Mouse (Mus musculus): Measurements from ENCODE around the gene Itpr1. TPM values are rescaled to one million over a fixed set of nuclear protein-coding genes. Genes with fewer than 3 reads are reported as not detected.
A peak's percentile ranks its signal among the peaks of the same experiment; 100 is the strongest.

The Itpr1 gene
- total RNA-seq, 2 experiments from 2014 or later = 10.1 to 14.0 TPM

DNA sequence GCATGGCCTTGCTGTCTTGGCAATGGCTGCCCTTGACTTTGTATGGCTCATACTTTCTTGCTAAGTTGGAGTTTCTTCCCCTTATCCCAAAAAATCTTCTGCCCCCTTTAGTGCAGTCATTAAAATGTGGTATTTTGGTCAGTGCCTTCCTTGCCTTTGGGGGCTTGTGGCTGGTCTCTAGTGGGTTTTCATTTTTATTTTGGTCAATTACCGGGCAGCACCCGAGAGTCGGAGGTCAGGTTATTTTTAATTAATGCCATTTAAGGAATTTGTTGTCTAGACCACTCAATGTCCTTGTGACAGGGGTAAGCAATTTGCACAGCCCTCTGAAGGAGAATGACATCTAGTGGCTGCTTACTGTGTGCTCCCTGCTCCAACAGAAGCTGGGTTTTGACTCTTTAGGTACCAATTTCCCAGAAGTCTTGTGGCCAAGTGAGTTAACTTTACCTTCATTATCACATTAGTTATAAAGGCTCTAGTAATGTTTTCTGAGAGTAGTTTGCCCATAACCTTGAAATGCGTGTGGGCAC is 130.9 kb downstream of the Itpr1 start:
- no peak for ATAC-seq (replicated peaks; ENCODE audit: low FRiP score, poor library complexity, severe bottlenecking)

DNA sequence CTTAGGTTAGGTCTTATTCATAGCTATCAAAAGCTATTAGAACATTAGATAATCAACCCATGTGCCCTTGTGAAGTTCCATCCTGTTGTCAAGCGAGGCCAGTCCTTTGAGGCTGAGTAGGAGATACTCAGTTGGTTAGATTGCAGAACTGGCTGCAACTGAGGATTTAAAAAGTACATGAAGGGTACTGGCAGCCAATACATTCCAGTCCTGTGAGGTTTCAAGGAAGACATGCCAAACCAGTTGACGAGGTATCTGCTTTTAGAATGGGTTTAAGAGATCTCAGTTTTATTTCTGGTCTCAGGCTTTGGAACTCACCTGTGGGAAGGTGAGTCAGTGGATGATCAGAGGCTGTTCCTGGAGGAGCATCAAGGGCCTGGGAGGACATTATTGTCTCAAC is 137.9 kb downstream of the Itpr1 start:
- no peak for ATAC-seq (replicated peaks; ENCODE audit: low FRiP score, poor library complexity, severe bottlenecking)

DNA sequence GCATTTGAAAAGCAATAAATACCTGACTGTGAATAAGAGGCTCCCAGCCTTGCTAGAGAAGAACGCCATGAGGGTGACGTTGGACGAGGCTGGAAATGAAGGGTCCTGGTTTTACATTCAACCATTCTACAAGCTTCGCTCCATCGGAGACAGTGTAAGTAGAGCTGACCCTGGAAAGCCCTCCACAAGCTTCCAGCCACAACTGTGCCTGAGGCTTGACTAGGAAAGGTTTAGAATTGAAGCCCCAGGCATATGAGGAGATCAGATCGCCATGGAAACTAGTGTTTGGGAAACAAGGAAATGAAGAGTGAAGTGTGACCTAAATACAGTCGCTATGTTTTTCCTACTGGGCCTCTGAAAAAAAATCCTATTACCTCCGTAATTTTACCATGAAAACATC is 139.1 kb downstream of the Itpr1 start:
- ATAC-seq (replicated peaks; ENCODE audit: low FRiP score, poor library complexity, severe bottlenecking) = no peak

DNA sequence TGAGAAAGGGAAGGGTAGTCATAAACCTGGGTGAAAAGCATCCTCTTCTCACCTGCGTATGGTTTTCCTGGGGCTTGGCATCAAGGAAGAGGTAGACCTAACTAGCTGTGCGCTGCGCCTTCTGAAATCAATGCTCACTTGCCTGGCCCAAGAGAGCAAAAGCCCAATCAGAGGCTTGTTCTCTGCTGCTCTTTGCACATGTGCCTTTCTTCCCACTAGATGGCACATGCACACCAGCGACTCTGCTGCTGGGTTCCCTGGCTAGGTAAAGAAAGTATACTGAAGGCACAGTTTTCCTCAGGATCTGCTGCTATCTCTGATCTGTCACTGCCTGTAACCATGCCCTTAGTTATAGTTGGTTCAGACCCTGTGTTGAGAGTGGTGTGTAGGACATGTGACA is 154.5 kb downstream of the Itpr1 start:
- ATAC-seq (replicated peaks; ENCODE audit: low FRiP score, poor library complexity, severe bottlenecking) = no peak

DNA sequence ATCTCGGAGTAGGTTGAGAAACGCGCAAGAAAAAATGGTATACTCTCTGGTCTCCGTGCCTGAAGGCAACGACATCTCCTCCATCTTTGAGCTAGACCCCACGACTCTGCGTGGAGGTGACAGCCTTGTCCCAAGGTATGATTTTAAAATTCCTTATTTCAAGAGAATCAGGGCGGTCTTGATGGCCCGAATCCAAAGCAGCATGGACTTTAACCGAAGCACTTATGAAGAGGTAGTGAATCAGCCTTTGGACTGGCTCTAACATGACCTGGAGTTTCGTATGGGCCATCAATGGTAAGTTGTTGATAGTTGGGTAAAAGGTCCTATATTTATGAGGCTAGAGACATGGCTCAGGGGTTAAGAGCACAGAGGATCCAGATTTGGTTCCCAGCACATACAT is 156.1 kb downstream of the Itpr1 start:
- ATAC-seq (replicated peaks; ENCODE audit: low FRiP score, poor library complexity, severe bottlenecking) = no peak

DNA sequence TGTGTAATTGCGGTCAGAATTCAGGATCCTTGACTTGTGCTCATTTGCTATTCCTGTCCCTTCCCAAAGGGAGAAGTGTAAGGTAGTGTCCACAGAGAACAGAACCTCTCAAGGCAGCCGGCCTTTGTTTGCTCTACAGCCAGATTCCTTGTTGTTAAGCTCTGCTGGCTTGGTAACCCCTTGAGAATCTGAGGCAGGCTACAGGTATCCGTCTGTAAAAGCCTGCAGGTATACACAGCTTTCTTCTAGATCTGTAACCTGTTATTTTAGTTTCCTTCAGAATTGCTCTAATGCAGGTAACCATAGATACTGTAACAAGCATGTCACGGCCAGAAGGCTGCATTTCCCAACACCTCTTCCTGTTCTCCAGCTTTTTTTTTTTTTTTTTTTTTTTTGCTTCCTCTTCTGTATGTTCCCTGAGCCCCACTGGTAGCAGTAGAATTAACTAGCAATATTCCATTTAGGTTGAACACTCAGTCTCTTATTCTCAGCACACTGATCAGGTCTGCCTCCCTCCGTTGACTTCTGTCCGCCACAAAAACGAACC is 158.5 kb downstream of the Itpr1 start:
- ATAC-seq (replicated peaks; ENCODE audit: low FRiP score, poor library complexity, severe bottlenecking) = no peak

DNA sequence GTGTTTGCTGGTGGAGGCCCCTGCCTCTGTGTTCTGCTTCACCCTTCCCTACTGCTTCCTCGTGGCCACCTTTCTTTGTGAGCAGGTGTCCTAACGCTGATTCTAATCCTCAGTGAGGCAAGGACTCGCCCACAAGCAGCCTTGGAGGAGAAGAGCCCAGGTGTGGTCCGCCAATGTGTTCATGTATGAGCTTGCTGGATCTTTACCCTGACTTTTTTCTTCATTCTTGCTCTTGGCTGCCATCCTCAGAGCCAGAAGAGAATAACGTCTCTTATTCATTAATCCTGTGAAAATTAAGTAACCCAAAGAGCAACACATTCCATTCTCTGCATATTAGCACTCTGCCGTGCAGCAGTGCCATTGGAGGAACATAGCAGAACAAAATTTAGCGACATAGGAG is 161.1 kb downstream of the Itpr1 start:
- ATAC-seq (replicated peaks; ENCODE audit: low FRiP score, poor library complexity, severe bottlenecking) = no peak

DNA sequence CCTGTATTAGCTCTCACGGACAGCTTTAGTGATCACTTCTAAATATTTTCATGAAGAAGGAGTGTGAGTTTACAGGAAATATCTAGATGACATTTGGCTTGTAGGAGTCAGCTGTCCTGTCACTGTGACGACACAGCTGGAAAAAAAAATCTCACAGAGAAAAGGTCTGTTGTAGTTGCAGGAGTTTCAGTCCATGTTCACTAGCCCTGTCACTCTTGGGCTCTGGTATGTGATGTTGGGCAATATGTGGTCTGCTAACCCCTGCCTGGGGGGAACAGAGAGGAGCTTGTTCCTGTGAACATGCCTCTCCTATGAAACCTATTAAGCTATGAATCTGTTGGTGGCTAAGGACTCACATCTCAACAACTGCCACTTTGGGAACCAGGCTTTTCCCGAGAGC is 166.1 kb downstream of the Itpr1 start:
- ATAC-seq (replicated peaks; ENCODE audit: low FRiP score, poor library complexity, severe bottlenecking) = no peak

DNA sequence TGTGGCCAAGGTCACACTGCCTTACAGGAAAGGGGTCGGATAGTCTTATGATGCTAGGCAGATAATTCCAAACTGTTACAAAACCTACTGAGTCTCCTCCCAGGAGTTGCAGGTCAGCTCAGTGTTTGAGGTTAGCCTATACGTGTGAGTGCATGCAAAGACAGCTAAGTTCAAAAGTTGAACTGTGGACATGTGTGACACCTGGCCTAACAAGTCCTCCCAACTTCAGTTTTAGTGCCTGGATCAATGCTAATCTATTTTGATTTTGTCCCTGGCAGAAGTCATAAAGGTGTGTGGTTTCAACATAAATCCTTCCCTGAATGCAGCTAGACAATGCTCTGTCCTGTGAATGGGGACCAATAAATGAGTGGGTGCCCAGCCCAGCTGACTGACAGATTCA is 167.3 kb downstream of the Itpr1 start:
- ATAC-seq (replicated peaks; ENCODE audit: low FRiP score, poor library complexity, severe bottlenecking) = no peak

DNA sequence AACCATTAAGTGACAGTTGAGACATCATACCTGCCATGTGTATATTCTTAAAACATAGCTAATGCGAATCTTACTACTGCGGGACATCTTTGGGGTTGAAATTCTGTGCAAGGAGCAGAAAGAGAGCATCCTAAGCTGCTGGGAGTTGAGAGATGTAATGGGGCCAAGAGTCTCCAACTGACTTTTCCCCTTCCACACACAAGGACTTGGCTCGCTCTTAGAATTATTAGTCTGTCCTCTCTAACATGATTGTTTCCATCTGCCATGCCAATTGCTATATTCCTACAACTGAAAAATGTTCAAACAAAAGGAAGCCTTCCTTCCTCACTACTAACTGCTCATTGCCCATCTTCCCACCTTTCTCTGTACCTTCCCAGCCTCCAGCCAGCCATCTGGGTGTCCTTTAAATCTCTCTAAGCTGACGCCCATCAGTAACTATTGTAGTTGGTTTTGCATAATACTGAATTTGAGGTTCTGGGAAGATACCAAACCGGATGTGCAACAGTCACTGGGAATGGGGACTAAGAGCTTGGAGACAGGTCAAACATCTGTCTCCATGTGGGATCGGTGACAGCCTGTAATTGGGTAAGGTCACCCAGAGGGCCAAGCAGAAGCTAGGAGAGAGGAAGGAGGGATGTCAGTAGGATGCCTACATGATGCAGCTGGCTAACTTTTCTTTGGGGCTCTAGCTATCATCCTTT is 177.9 kb downstream of the Itpr1 start:
- ATAC-seq (replicated peaks; ENCODE audit: low FRiP score, poor library complexity, severe bottlenecking) = no peak

DNA sequence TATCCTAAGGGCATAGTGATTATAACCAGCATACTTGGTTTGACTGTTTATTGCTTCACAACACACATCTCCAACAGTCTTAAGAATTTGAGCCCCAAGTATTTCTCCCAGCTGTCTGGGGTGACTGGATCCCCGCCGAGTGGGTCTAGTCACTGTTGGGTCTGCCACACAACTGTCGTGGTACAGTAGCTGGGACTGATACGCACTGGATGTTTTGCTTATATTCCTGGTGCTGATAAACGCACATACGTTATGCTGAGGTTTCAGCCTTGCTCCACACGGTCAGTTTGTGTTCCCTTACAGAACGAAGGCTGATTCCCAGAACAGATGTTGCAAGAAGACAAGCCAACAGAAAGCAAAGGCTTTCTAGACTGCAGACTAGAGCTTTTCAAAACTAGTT is 180.2 kb downstream of the Itpr1 start:
- no peak for ATAC-seq (replicated peaks; ENCODE audit: low FRiP score, poor library complexity, severe bottlenecking)

DNA sequence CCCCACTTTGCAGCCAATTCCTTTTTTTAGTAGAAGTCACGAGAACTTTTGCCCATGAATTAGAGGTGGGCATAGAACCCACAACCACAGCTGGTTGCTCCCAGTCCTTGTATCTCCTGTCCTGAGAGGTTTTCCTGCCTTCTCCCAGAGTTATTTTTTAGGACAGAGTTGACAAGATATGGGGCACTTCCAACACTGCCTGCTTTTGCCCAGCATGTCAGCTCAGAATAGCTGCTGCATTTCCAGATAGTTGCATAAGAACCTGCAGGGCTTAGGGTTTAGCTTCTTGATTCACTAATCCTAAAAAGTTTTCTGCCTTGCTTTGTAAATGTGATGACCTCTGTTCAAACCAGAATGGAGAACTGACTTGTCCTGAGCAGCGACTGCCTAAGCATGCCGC is 185.1 kb downstream of the Itpr1 start:
- no peak for ATAC-seq (replicated peaks; ENCODE audit: low FRiP score, poor library complexity, severe bottlenecking)

DNA sequence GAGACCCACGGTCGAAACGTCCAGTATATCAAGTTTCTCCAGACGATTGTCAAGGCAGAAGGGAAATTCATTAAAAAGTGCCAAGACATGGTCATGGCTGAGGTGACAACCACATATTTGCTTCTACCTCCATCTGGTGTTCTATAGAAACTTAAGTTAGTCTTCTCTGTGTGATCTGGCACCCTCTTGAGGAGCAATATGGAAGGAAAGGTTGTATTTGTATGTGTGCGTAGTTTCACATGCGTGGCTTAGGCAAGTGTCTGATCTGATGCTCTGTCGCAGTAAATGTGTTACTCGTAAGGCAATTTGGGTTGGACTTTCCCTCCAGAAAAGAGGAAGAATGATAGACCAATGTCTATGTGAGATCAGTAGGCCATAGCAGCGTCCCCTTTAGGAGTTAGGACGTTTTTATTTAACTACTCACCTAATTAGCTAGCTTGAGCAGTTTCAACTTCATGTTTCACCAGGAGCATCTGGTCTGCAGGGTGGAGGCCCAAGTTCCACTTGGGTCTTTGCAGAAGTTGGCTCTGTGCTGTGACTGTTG is 188.6 kb downstream of the Itpr1 start:
- ATAC-seq (replicated peaks; ENCODE audit: low FRiP score, poor library complexity, severe bottlenecking) = no peak

DNA sequence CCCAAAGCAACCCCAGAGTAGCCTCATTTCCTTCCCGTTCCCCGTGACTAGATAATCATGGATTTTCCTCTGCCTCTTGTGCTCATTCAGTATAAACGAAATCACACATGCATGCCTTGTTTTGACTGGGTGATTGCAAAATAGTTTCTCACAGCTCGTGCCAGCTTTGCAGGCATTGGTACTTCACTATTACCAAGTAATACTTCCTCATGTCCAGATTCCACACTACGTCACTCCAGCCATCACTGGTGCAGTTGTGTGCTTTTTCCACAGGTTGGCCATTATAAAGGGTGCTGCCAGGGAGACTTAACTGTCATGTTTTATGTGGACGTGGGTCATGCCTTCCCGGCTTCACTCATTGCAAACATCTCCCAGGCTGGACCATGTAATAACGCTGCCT is 191.8 kb downstream of the Itpr1 start:
- no peak for ATAC-seq (replicated peaks; ENCODE audit: low FRiP score, poor library complexity, severe bottlenecking)

DNA sequence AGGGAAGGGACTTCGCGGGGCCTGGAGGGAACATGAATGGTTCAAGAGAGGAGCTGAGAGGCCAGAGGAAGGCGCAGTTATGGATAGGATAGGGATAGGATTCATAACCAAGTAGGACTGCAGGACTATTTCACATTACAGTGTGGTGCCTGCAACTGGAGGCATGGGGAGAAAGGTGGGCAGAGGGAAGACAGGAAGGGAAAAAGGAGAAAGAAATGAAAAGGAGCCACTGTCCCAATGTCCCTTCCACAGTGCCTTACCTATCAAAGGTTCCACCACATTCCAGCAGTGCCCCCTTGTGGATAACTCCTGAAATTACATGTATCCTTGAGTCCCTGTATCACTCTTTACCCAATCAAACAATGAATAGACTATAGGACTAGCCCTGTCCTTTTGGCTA is 195.2 kb downstream of the Itpr1 start:
- peak; percentile 81 for ATAC-seq (replicated peaks; ENCODE audit: low FRiP score, poor library complexity, severe bottlenecking)

DNA sequence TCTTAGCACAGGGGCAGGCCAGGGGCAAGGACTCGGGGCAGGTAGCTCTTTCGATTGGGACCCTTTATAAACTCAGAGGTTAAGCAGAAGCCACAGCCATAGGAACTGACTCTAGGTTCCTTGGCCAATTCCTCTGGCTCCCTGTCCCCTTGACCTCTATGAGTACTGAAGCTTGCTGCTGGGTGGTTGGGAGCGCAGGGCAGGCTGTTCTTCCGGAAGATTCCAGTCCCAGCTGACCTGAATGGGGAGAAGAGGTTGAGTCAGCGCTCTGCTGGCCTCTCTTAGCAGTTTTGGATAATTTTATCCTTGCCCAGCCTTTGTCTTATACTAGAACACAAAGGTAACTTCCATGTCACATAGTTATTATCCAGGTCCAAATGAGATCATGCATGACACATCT is 195.8 kb downstream of the Itpr1 start:
- ATAC-seq (replicated peaks; ENCODE audit: low FRiP score, poor library complexity, severe bottlenecking) = no peak

DNA sequence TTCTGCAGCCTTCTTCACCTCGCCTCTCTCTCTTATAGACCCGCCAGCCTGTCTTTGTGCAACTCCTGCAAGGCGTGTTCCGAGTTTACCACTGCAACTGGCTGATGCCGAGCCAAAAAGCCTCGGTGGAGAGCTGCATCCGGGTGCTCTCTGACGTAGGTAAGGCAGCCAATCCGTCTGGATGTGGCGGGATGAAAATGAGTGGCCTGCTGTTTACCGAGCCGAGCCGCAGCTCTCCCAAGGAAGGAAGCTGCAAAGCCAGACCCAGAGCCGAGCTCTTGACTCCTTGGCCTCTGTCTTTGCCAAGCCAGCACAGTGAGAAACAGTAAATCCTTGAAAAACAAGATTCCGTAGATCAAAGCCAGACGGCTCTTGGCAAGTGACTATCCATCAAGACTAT is 197.9 kb downstream of the Itpr1 start:
- ATAC-seq (replicated peaks; ENCODE audit: low FRiP score, poor library complexity, severe bottlenecking) = no peak

DNA sequence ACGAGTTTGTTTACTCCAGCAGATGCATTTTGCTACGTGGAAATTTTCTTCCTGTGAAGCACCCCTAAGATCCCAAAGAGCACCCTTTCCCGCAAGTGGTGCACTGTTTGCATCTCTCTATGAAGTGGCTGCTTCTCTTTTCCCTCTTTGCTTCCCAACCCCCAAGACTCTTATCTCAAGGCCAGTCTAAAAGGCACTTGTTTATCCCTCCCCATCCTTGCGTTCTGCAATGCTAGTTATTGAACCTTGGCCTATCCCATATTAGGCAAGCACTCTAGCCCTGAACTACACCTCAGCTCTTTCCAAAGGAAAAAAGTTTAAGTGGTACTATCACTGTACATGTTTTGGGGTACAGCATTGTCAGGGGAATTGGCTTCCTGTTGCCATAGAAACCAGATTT is 198.3 kb downstream of the Itpr1 start:
- ATAC-seq (replicated peaks; ENCODE audit: low FRiP score, poor library complexity, severe bottlenecking) = no peak

DNA sequence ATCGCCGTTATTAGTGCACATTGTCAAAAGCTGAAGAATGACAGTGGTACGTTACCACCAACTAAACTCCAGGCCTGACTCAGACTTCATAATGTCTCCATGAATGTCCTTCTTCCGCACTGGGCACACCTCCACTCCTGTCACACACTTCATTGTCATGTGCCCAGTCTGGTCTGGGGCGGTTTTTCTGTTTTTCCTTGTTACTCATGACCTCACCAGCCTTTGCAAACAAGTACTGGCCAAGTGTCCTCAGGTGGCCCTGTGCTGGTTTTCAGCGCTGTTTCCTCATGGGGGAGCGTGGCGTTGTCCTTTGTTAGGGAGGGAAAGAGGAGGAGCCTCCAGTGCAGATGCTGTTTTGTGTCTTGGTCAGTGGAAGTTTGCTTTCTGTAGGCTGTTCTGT is 200.1 kb downstream of the Itpr1 start:
- no peak for ATAC-seq (replicated peaks; ENCODE audit: low FRiP score, poor library complexity, severe bottlenecking)

DNA sequence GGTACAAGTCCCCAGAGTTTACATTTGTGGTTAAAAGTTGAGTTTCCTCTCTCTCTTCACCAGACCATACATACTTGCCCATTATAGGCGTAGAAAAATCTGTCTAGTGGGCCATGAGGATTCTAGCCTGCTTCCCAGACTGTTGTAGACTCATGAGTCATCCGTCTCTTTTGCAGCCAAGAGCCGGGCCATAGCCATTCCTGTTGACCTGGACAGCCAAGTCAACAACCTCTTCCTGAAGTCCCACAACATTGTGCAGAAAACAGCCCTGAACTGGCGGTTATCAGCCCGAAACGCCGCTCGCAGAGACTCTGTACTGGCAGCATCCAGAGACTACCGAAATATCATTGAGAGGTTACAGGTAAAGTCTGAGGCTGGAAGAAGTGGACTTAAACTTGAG is 200.7 kb downstream of the Itpr1 start:
- no peak for ATAC-seq (replicated peaks; ENCODE audit: low FRiP score, poor library complexity, severe bottlenecking)

DNA sequence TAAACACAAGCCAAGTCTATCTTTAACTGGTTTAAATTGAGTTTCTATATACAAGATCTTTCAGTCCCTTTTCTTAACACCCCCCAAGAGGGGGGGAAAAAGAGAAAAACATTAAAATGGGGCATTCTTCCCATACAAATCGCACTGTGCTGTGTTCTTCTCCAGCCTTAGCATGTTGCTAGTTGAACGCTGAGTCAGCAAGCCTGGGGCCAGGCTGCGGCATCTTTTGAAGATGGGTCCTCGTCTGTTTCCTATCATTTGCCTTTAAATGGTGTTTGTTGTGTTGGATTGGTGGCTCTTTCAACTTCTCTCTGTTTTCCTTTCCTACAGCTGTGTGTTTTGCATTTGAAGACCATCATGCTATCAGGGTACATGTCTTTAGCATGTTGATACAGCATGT is 203.0 kb downstream of the Itpr1 start:
- no peak for ATAC-seq (replicated peaks; ENCODE audit: low FRiP score, poor library complexity, severe bottlenecking)

DNA sequence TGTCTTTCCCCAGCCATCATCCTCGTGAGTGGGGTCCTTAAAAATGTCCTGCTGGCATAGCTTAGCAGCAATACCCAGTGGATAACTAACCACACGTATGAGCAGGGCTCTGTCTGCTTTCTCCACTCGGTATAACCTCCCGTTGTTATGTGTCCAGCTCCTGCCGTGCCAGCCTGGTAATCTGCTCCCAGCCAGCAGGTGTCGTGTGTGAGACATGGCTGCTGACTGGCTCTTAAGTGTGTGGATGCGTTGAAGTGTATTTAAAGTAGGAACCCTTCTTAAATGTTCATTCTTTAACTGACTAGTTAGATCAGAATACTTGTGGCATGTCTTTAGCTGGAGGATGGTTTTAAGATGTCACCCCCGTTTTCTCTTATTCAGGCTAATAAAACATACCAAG is 204.6 kb downstream of the Itpr1 start:
- peak; percentile 64 for ATAC-seq (replicated peaks; ENCODE audit: low FRiP score, poor library complexity, severe bottlenecking)

All from erythroblast, adult 5-6 weeks (primary cell).